Mouse (Mus musculus) left cerebral cortex, postnatal 14 days (tissue): Measurements from ENCODE around the gene Nppc. TPM values are rescaled to one million over a fixed set of nuclear protein-coding genes. Genes with fewer than 3 reads are reported as not detected.

Source experiments
- microRNA-seq, 2 experiments: library from miRNA; unstranded; fragments of <30 nt; microRNA quantifications; one replicate each; pipeline ENCODE4 v1.2.0; 2022
- total RNA-seq, 2 experiments: library from RNA; stranded (reverse); gene quantifications; 2 replicates each; pipeline ENCODE4 v1.2.3; 2021

Nppc gene
- total RNA-seq, 2 experiments from 2014 or later, result 12.5 to 15.0 TPM

Small RNA genes within 50 kb of the gene (microRNA-seq; reads per million reads assigned to microRNA genes)
- gene Gm22955, result 0 reads per million in 2 experiments

Other genes with a start within 250 kb of the Nppc start
- under 1 TPM; 0.25 to 0.53 TPM for gene Nmur1, start 244.3 kb downstream of the Nppc start, total RNA-seq
- not detected for gene Tex44, start 244.2 kb downstream of the Nppc start, total RNA-seq
- gene Ptma, start 143.8 kb downstream of the Nppc start, total RNA-seq, result 100 to 1,000 TPM; 336 to 423 TPM
- gene Pde6d, start 87.9 kb downstream of the Nppc start, total RNA-seq, result 10 to 100 TPM; 60.5 to 63.2 TPM
- 10 to 100 TPM; 24.8 to 28.7 TPM for gene Cops7b, start 87.7 kb downstream of the Nppc start, total RNA-seq
- gene Dis3l2, start 33.2 kb upstream of the Nppc start, total RNA-seq, result 10 to 100 TPM; 24.5 to 26.4 TPM